Mouse (Mus musculus) MEL (cell line): ENCODE measurements around the gene Ass1. TPM values are rescaled to one million over a fixed set of nuclear protein-coding genes. Genes with fewer than 3 reads are reported as not detected.

Source experiments
- DNase-seq: peaks from one replicate; pipeline ENCODE4 v3.0.0; 2011; ENCODE audit warnings: low read depth, low spot score
- H3K27ac ChIP-seq: 2 replicates; pipeline ENCODE4 v1.5.1; 2012; ENCODE audit warnings: low read depth, mild to moderate bottlenecking, control low read depth, low read length, moderate library complexity; ENCODE audit not compliant: control insufficient read depth
- H3K27me3 ChIP-seq, 2 experiments: fragments of 150-350 bp in 1 of 2; sonication (generic) in 1 of 2; 2 replicates each; pipeline ENCODE4 v1.6.1; 2012; ENCODE audit warnings: low read length in 2 of 2, mild to moderate bottlenecking in 2 of 2, improper control_type of control experiment in 1 of 2, moderate library complexity in 1 of 2; ENCODE audit not compliant: insufficient read depth in 2 of 2, control insufficient read depth in 1 of 2
- H3K36me3 ChIP-seq, 2 experiments: 2 replicates each; pipeline ENCODE4 v1.6.1; 2012 to 2014; ENCODE audit warnings: low read length in 2 of 2, improper control_type of control experiment in 1 of 2, inconsistent platforms in 1 of 2, mild to moderate bottlenecking in 1 of 2; ENCODE audit not compliant: insufficient read depth in 2 of 2, control insufficient read depth in 1 of 2
- H3K4me1 ChIP-seq, 2 experiments: fragments of 150-350 bp in 1 of 2; sonication (generic) in 1 of 2; 2 replicates each; pipeline ENCODE4 v1.6.1; 2012; ENCODE audit warnings: low read length in 2 of 2, improper control_type of control experiment in 1 of 2, mild to moderate bottlenecking in 1 of 2; ENCODE audit not compliant: insufficient read depth in 2 of 2, control insufficient read depth in 1 of 2
- H3K4me3 ChIP-seq, 2 experiments: fragments of 150-350 bp in 1 of 2; sonication (generic) in 1 of 2; 2 replicates each; pipeline ENCODE4 v1.5.1; 2012; ENCODE audit warnings: low read depth in 2 of 2, low read length in 2 of 2, mild to moderate bottlenecking in 2 of 2, moderate library complexity in 2 of 2, control low read depth in 1 of 2, improper control_type of control experiment in 1 of 2; ENCODE audit not compliant: control insufficient read depth in 1 of 2, insufficient read depth in 1 of 2
- H3K79me2 ChIP-seq: 2 replicates; pipeline ENCODE4 v1.6.1; 2012; ENCODE audit warnings: mild to moderate bottlenecking, low read length, moderate library complexity; ENCODE audit not compliant: control insufficient read depth, poor library complexity, insufficient read depth
- H3K9ac ChIP-seq: 2 replicates; pipeline ENCODE4 v1.6.1; 2012; ENCODE audit warnings: low read depth, mild to moderate bottlenecking, control low read depth, low read length, moderate library complexity; ENCODE audit not compliant: control insufficient read depth, poor library complexity, severe bottlenecking
- H3K9me3 ChIP-seq: fragments of 150-350 bp; sonication (generic); replicated peaks from 2 replicates; pipeline ENCODE4 v1.6.1; 2012; ENCODE audit warnings: mild to moderate bottlenecking, low read length, improper control_type of control experiment, moderate library complexity; ENCODE audit not compliant: insufficient read depth
- CHD2 ChIP-seq: IDR thresholded peaks from 2 replicates; pipeline ENCODE4 v1.6.1; 2011; ENCODE audit warnings: low read length, improper control_type of control experiment
- CTCF ChIP-seq, 3 experiments: IDR thresholded peaks in 2 of 3; conservative IDR thresholded peaks in 1 of 3; 2 replicates each; pipeline ENCODE4 v1.5.1; 2011 to 2012; ENCODE audit warnings: low read length in 3 of 3, low read depth in 2 of 3, mild to moderate bottlenecking in 2 of 3, improper control_type of control experiment in 1 of 3, inconsistent platforms in 1 of 3, mixed read lengths in 1 of 3, moderate library complexity in 1 of 3; ENCODE audit not compliant: control insufficient read depth in 1 of 3, insufficient read depth in 1 of 3, poor library complexity in 1 of 3, severe bottlenecking in 1 of 3
- E2F4 ChIP-seq: IDR thresholded peaks from 2 replicates; pipeline ENCODE4 v1.6.1; 2011; ENCODE audit warnings: low read depth, low read length, improper control_type of control experiment, borderline replicate concordance
- ELF1 ChIP-seq: IDR thresholded peaks from 2 replicates; pipeline ENCODE4 v1.6.1; 2014; ENCODE audit warnings: low read depth, mild to moderate bottlenecking, inconsistent platforms, low read length, improper control_type of control experiment, moderate library complexity
- EP300 ChIP-seq, 2 experiments: IDR thresholded peaks; 2 replicates each; pipeline ENCODE4 v1.6.1; 2011; ENCODE audit warnings: improper control_type of control experiment in 2 of 2, low read length in 2 of 2, low read depth in 1 of 2, mild to moderate bottlenecking in 1 of 2
- GATA1 ChIP-seq: IDR thresholded peaks from 2 replicates; pipeline ENCODE4 v1.6.1; 2011; ENCODE audit warnings: low read depth, low read length, improper control_type of control experiment
- HCFC1 ChIP-seq: IDR thresholded peaks from 2 replicates; pipeline ENCODE4 v1.6.1; 2012; ENCODE audit warnings: low read depth, mild to moderate bottlenecking, inconsistent platforms, low read length, improper control_type of control experiment, moderate library complexity
- KAT2A ChIP-seq: conservative IDR thresholded peaks from 2 replicates; pipeline ENCODE4 v1.6.1; 2012; ENCODE audit warnings: low read depth, low read length, improper control_type of control experiment, inconsistent platforms
- MAFK ChIP-seq: IDR thresholded peaks from 2 replicates; pipeline ENCODE4 v1.6.1; 2011; ENCODE audit warnings: low read depth, mild to moderate bottlenecking, low read length, improper control_type of control experiment, borderline replicate concordance
- MEF2A ChIP-seq: IDR thresholded peaks from 2 replicates; pipeline ENCODE4 v1.6.1; 2014; ENCODE audit warnings: low read depth, mild to moderate bottlenecking, inconsistent platforms, low read length, improper control_type of control experiment; ENCODE audit not compliant: poor library complexity, insufficient replicate concordance, severe bottlenecking; ENCODE audit errors: extremely low read depth
- MXI1 ChIP-seq: IDR thresholded peaks from 2 replicates; pipeline ENCODE4 v1.6.1; 2011; ENCODE audit warnings: mild to moderate bottlenecking, low read depth, low read length, improper control_type of control experiment
- MYB ChIP-seq: IDR thresholded peaks from 2 replicates; pipeline ENCODE4 v1.6.1; 2011; ENCODE audit warnings: mild to moderate bottlenecking, low read depth, low read length, improper control_type of control experiment
- MYC ChIP-seq: IDR thresholded peaks from 2 replicates; pipeline ENCODE4 v1.6.1; 2011; ENCODE audit warnings: low read depth, mild to moderate bottlenecking, low read length, improper control_type of control experiment, moderate library complexity
- NELFE ChIP-seq: IDR thresholded peaks from 2 replicates; pipeline ENCODE4 v1.6.1; 2011; ENCODE audit warnings: low read depth, low read length, improper control_type of control experiment
- POLR2A ChIP-seq, 2 experiments: IDR thresholded peaks; 2 replicates each; pipeline ENCODE4 v1.6.1; 2011 to 2012; ENCODE audit warnings: low read length in 2 of 2, mild to moderate bottlenecking in 2 of 2, control low read depth in 1 of 2, improper control_type of control experiment in 1 of 2, low read depth in 1 of 2, moderate library complexity in 1 of 2; ENCODE audit not compliant: control insufficient read depth in 1 of 2, insufficient read depth in 1 of 2, poor library complexity in 1 of 2
- POLR2AphosphoS2 ChIP-seq: IDR thresholded peaks from 2 replicates; pipeline ENCODE4 v1.6.1; 2011; ENCODE audit warnings: low read length, improper control_type of control experiment
- POLR2AphosphoS5 ChIP-seq: IDR thresholded peaks from 2 replicates; pipeline ENCODE4 v1.6.1; 2012; ENCODE audit warnings: low read depth, borderline replicate concordance, mild to moderate bottlenecking, inconsistent platforms, low read length, moderate library complexity, mixed read lengths
- RAD21 ChIP-seq: IDR thresholded peaks from 2 replicates; pipeline ENCODE4 v1.6.1; 2011; ENCODE audit warnings: mild to moderate bottlenecking, low read depth, low read length, improper control_type of control experiment
- RCOR1 ChIP-seq: IDR thresholded peaks from 2 replicates; pipeline ENCODE4 v1.6.1; 2012; ENCODE audit warnings: low read depth, mild to moderate bottlenecking, inconsistent platforms, low read length, improper control_type of control experiment
- SIN3A ChIP-seq: IDR thresholded peaks from 2 replicates; pipeline ENCODE4 v1.6.1; 2012; ENCODE audit warnings: low read length, improper control_type of control experiment, inconsistent platforms
- SMC3 ChIP-seq: IDR thresholded peaks from 2 replicates; pipeline ENCODE4 v1.6.1; 2011; ENCODE audit warnings: low read depth, low read length, improper control_type of control experiment
- TBP ChIP-seq: IDR thresholded peaks from 2 replicates; pipeline ENCODE4 v1.8.0; 2011; ENCODE audit warnings: low read depth, low read length, improper control_type of control experiment
- TCF12 ChIP-seq: IDR thresholded peaks from 2 replicates; pipeline ENCODE4 v1.6.1; 2014; ENCODE audit warnings: low read depth, mild to moderate bottlenecking, inconsistent platforms, low read length, improper control_type of control experiment, moderate library complexity
- UBTF ChIP-seq: IDR thresholded peaks from 2 replicates; pipeline ENCODE4 v1.6.1; 2012; ENCODE audit warnings: low read depth, mild to moderate bottlenecking, inconsistent platforms, low read length, improper control_type of control experiment, moderate library complexity, borderline replicate concordance; ENCODE audit not compliant: insufficient read depth
- USF1 ChIP-seq: IDR thresholded peaks from 2 replicates; pipeline ENCODE4 v1.6.1; 2014; ENCODE audit warnings: low read depth, mild to moderate bottlenecking, inconsistent platforms, low read length, improper control_type of control experiment, moderate library complexity
- USF2 ChIP-seq, 2 experiments: IDR thresholded peaks; 2 replicates each; pipeline ENCODE4 v1.6.1; 2011 to 2012; ENCODE audit warnings: improper control_type of control experiment in 2 of 2, low read length in 2 of 2, borderline replicate concordance in 1 of 2, inconsistent platforms in 1 of 2, low read depth in 1 of 2, mild to moderate bottlenecking in 1 of 2; ENCODE audit not compliant: insufficient read depth in 1 of 2
- ZKSCAN1 ChIP-seq: IDR thresholded peaks from 2 replicates; pipeline ENCODE4 v1.6.1; 2012; ENCODE audit warnings: low read depth, mild to moderate bottlenecking, inconsistent platforms, low read length, improper control_type of control experiment, moderate library complexity
- ZMIZ1 ChIP-seq: IDR thresholded peaks from 2 replicates; pipeline ENCODE4 v1.6.1; 2012; ENCODE audit warnings: low read depth, mild to moderate bottlenecking, inconsistent platforms, low read length, improper control_type of control experiment, moderate library complexity
- polyA plus RNA-seq, 2 experiments: library from polyadenylated mRNA; stranded (reverse) in 1 of 2; unstranded in 1 of 2; fragments of >175 nt in 1 of 2; fragments of >200 nt in 1 of 2; gene quantifications; 2 replicates each; pipeline versions ENCODE4 v1.2.1 to v1.2.4; 2012; ENCODE audit warnings: low replicate concordance in 2 of 2, low read depth in 1 of 2; ENCODE audit not compliant: insufficient read length in 2 of 2, insufficient read depth in 1 of 2, missing spikeins in 1 of 2
- total RNA-seq: library from RNA; depleted of rRNA; stranded (reverse); fragments of 300-350 nt; gene quantifications from 2 replicates; pipeline ENCODE4 v1.2.3, GENCODE M21; 2012

Gene Ass1
- total and polyA plus RNA-seq, 3 experiments, result 45.0 to 88.0 TPM; not detected in 1

DNA sequence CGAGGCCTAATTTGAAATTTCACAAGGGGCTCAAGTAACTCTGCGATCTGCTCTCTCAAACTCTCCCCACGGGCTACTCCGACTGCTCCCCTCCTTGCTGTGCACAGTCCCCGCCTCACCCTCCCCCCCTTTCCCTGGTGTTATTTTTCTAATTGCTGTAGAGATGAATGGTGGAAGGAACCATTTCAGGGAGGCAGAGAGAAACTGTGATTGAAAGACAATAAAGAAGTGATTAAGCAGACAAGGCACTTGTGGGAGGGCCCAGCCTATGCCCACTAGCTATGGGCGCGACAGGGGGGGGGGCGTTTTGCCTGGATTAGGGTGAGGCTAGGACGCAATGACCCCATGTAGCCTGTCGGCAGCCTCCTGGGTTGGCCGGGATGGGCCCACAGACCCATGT lies 23.2 kb downstream of the Ass1 start:
- no peaks in the 10 kb centered on the region for H3K36me3 ChIP-seq
- no peak overlapping the region for H3K4me3 ChIP-seq
- no peak for DNase-seq
- TF ChIP-seq TBP (no peak), POLR2AphosphoS2 (no peak), ELF1 (no peak), MAFK (no peak), HCFC1 (no peak), MEF2A (no peak), MYC (no peak), E2F4 (no peak), ZMIZ1 (no peak), TCF12 (no peak), GATA1 (no peak), NELFE (no peak)
- H3K27me3 ChIP-seq, result no peaks in the 10 kb centered on the region
- H3K4me1 ChIP-seq, result no peaks in the 10 kb centered on the region
- H3K79me2 ChIP-seq, result no peaks in the 10 kb centered on the region
- no peak overlapping the region for H3K27ac ChIP-seq
- H3K9me3 ChIP-seq, result no peaks in the 10 kb centered on the region
- H3K9ac ChIP-seq, result no peak overlapping the region

DNA sequence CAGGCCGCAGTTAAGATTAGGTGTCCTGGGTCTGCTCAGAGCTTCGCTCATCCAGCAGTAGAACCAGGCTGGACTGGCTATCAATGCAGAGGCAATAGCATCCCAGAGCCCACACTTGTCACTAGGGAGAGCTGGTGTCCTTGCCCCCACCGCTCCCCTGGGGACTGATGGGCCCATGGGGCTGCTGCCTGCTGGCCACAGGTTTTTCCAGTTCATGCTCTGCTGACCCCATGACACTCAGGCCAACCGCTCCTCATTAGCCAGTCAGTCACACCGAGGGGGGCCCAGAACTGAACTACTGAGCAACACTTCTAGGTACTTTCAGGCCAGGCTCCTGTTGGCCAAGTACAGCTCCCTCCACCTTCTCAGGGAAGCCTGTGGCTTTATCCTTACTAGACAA lies 24.3 kb downstream of the Ass1 start:
- TF ChIP-seq ELF1 (no peak), MYC (no peak), HCFC1 (no peak), SMC3 (no peak)
- Histone ChIP-seq H3K27ac (no peak overlapping the region), H3K4me3 (no peak overlapping the region), H3K27me3 (no peaks in the 10 kb centered on the region), H3K79me2 (no peaks in the 10 kb centered on the region), H3K4me1 (no peaks in the 10 kb centered on the region), H3K9me3 (no peaks in the 10 kb centered on the region), H3K36me3 (no peaks in the 10 kb centered on the region), H3K9ac (no peak overlapping the region)
- no peak for DNase-seq

GRCm38 (mm10) chr2:31495046-31495476 lies 25.1 kb downstream of the Ass1 start:
- Histone ChIP-seq H3K27me3 (no peaks in the 10 kb centered on the region), H3K4me3 (no peak overlapping the region), H3K4me1 (no peaks in the 10 kb centered on the region), H3K36me3 (no peaks in the 10 kb centered on the region), H3K9me3 (no peaks in the 10 kb centered on the region), H3K9ac (no peak overlapping the region), H3K27ac (no peak overlapping the region), H3K79me2 (no peaks in the 10 kb centered on the region)
- no peak for DNase-seq
- TF ChIP-seq USF2 (IDR thresholded peaks at IDR 0.05; ENCODE audit: borderline replicate concordance in 1 of 2, insufficient read depth in 1 of 2, low read depth in 1 of 2, low read length in 2 of 2) (no peak), RCOR1 (no peak), MXI1 (no peak), CHD2 (no peak), EP300 (IDR thresholded peaks at IDR 0.05; ENCODE audit: low read depth in 1 of 2, low read length in 2 of 2) (no peak), RAD21 (no peak), UBTF (no peak), CTCF (IDR thresholded peaks at IDR 0.05 in 2 of 3, conservative IDR thresholded peaks at IDR 0.05 in 1 of 3; ENCODE audit: control insufficient read depth in 1 of 3, insufficient read depth in 1 of 3, low read depth in 2 of 3, low read length in 3 of 3, poor library complexity in 1 of 3, severe bottlenecking in 1 of 3) (no peak), USF1 (no peak), MYB (no peak), POLR2A (IDR thresholded peaks at IDR 0.05; ENCODE audit: control insufficient read depth in 1 of 2, insufficient read depth in 1 of 2, low read depth in 1 of 2, low read length in 2 of 2, poor library complexity in 1 of 2) (no peak), ZKSCAN1 (no peak), POLR2AphosphoS5 (no peak), SMC3 (no peak), SIN3A (no peak), E2F4 (no peak), KAT2A (no peak)
